Mouse (Mus musculus): ENCODE results near the gene Palm2.

The Palm2 gene

GRCm38 (mm10) chr4:57569711-57570110 lies 135.7 kb downstream of the Palm2 start:
- DNase-seq = no peak

GRCm38 (mm10) chr4:57570229-57570628 lies 136.2 kb downstream of the Palm2 start:
- DNase-seq = no peak

GRCm38 (mm10) chr4:57574181-57574580 lies 140.1 kb downstream of the Palm2 start:
- DNase-seq = no peak

GRCm38 (mm10) chr4:57574646-57575045 lies 140.6 kb downstream of the Palm2 start:
- DNase-seq = no peak

GRCm38 (mm10) chr4:57575686-57576085 lies 141.6 kb downstream of the Palm2 start:
- no peak for DNase-seq

- DNase-seq = no peak
Measured at GRCm38 (mm10) chr4:57576095-57576494, 142.0 kb downstream of the Palm2 start.

- DNase-seq = no peak
Measured at GRCm38 (mm10) chr4:57579683-57580082, 145.6 kb downstream of the Palm2 start.

GRCm38 (mm10) chr4:57585281-57585800 lies 151.3 kb downstream of the Palm2 start:
- no peak for DNase-seq

GRCm38 (mm10) chr4:57586933-57587658 lies 153.0 kb downstream of the Palm2 start:
- no peak for DNase-seq

- no peak for DNase-seq
Measured at GRCm38 (mm10) chr4:57588356-57588755, 154.3 kb downstream of the Palm2 start.

GRCm38 (mm10) chr4:57592751-57593150 lies 158.7 kb downstream of the Palm2 start:
- DNase-seq = no peak

GRCm38 (mm10) chr4:57599946-57600345 lies 165.9 kb downstream of the Palm2 start:
- no peak for DNase-seq

- DNase-seq = no peak
Measured at GRCm38 (mm10) chr4:57600685-57601457, 166.8 kb downstream of the Palm2 start.

- DNase-seq = no peak
Measured at GRCm38 (mm10) chr4:57601458-57601835, 167.4 kb downstream of the Palm2 start.

GRCm38 (mm10) chr4:57601903-57602617 lies 168.0 kb downstream of the Palm2 start:
- DNase-seq = no peak

GRCm38 (mm10) chr4:57606258-57606657 lies 172.2 kb downstream of the Palm2 start:
- DNase-seq = no peak

- peak; percentile 78 for DNase-seq
Measured at GRCm38 (mm10) chr4:57607247-57607942, 173.3 kb downstream of the Palm2 start.

GRCm38 (mm10) chr4:57611303-57612077 lies 177.4 kb downstream of the Palm2 start:
- no peak for DNase-seq

GRCm38 (mm10) chr4:57612716-57613115 lies 178.7 kb downstream of the Palm2 start:
- DNase-seq = no peak

- no peak for DNase-seq
Measured at GRCm38 (mm10) chr4:57614686-57615085, 180.6 kb downstream of the Palm2 start.

- DNase-seq = no peak
Measured at GRCm38 (mm10) chr4:57618743-57619142, 184.7 kb downstream of the Palm2 start.

- DNase-seq = no peak
Measured at GRCm38 (mm10) chr4:57622816-57623215, 188.8 kb downstream of the Palm2 start.

All from right cerebral cortex, postnatal 25 days (tissue).